Mouse (Mus musculus) cerebellum, adult 2 months (tissue): ENCODE results near the gene Cracr2a. TPM values are rescaled to one million over a fixed set of nuclear protein-coding genes. Genes with fewer than 3 reads are reported as not detected.
"Not testable (repeated sequence)": the region's sequence is repeated elsewhere in the genome, so short reads cannot be mapped to it uniquely, and the experiment has no call there.

ENCODE experiments used
- DNase-seq, 2 experiments: peaks; one replicate each; pipeline ENCODE4 v3.0.0; 2021
- H3K27ac ChIP-seq: fragments of 200-500 bp; 2 replicates; pipeline ENCODE4 v1.5.1; 2012; ENCODE audit warnings: low read length, control low read depth, inconsistent platforms; ENCODE audit not compliant: insufficient read depth
- H3K27me3 ChIP-seq: fragments of 200-500 bp; 2 replicates; pipeline ENCODE4 v1.6.1; 2012; ENCODE audit warnings: inconsistent platforms, mild to moderate bottlenecking, low read length, moderate library complexity; ENCODE audit not compliant: control insufficient read depth, insufficient read depth
- H3K4me1 ChIP-seq: fragments of 200-500 bp; 2 replicates; pipeline ENCODE4 v1.6.1; 2011; ENCODE audit warnings: low read length; ENCODE audit not compliant: control insufficient read depth, insufficient read depth
- H3K4me3 ChIP-seq: fragments of 200-500 bp; replicated peaks from 2 replicates; pipeline ENCODE3; 2011; ENCODE audit warnings: mild to moderate bottlenecking, low read depth, low read length, control low read depth; ENCODE audit not compliant: insufficient read depth
- CTCF ChIP-seq: fragments of 200-500 bp; IDR thresholded peaks from 2 replicates; pipeline ENCODE4 v1.5.1; 2011; ENCODE audit warnings: low read depth, mild to moderate bottlenecking, control low read depth, low read length, moderate library complexity, borderline replicate concordance; ENCODE audit not compliant: insufficient read depth
- POLR2A ChIP-seq: fragments of 200-500 bp; IDR thresholded peaks from 2 replicates; pipeline ENCODE4 v1.6.1; 2011; ENCODE audit warnings: low read length, control low read depth, borderline replicate concordance; ENCODE audit not compliant: insufficient read depth
- WGBS: fragments of 180-500 bp; shearing (Covaris S2); methylation state at CpG from one replicate; pipeline ENCODE4 v1.1.7; 2018; 5-methylcytosine and 5-hydroxymethylcytosine counted together
- polyA plus RNA-seq: library from polyadenylated mRNA; depleted of rRNA; stranded (reverse); fragments of >200 nt; gene quantifications from 2 replicates; pipeline ENCODE4 v1.2.3, GENCODE M21; 2012; rRNA removed

Gene Cracr2a
- 0.62 and 0.63 TPM in 2 replicates for polyA plus RNA-seq

GRCm38 (mm10) chr6:127561231-127562020 is at the start of gene Cracr2a:
Gene Cracr2a (plus strand): TSS chr6:127561338.
- WGBS, result under 1% methylated on average over 22 of the region's 22 CpGs
- H3K27me3 ChIP-seq, result no peaks in the 10 kb centered on the region
- H3K4me3 ChIP-seq, result no peak within 1 kb of the TSS
- TF ChIP-seq CTCF (peak; percentile 66; the same call in 1 of the 2 replicates), POLR2A (no peak)
- no peaks in the 10 kb centered on the region for H3K4me1 ChIP-seq
- peak; percentile 33 to 47 for DNase-seq
- H3K27ac ChIP-seq, result no peak within 1 kb of the TSS

- H3K4me1 ChIP-seq, H3K27ac ChIP-seq, DNase-seq, H3K4me3 ChIP-seq, H3K27me3 ChIP-seq: not testable (repeated sequence)
- 92% methylated on average over 7 of the region's 12 CpGs for WGBS
Measured at GRCm38 (mm10) chr6:127513776-127514175, 47.4 kb upstream of the Cracr2a start.

GRCm38 (mm10) chr6:127521176-127521575 is 40.0 kb upstream of the Cracr2a start:
- Histone ChIP-seq H3K4me1 (no peaks in the 10 kb centered on the region), H3K27me3 (no peaks in the 10 kb centered on the region), H3K4me3 (no peak overlapping the region), H3K27ac (no peak overlapping the region)
- WGBS, result 35% methylated on average over 8 of the region's 8 CpGs
- no peak for DNase-seq
- no peak for TF ChIP-seq CTCF
- no peak for TF ChIP-seq POLR2A

GRCm38 (mm10) chr6:127522326-127522725 is 38.8 kb upstream of the Cracr2a start:
- 70% methylated on average over 9 of the region's 9 CpGs for WGBS
- Histone ChIP-seq H3K4me3 (no peak overlapping the region), H3K4me1 (no peaks in the 10 kb centered on the region), H3K27ac (no peak overlapping the region), H3K27me3 (no peaks in the 10 kb centered on the region)
- no peak for DNase-seq
- TF ChIP-seq CTCF, result no peak
- no peak for TF ChIP-seq POLR2A

- DNase-seq, result peak in 1 of 2 experiments; percentile 18
- TF ChIP-seq CTCF, result peak; percentile 51; the same call in 1 of the 2 replicates
- no peak for TF ChIP-seq POLR2A
- 31% methylated on average over 8 of the region's 8 CpGs for WGBS
- no peak overlapping the region for H3K4me3 ChIP-seq
- peaks cover 2% of the 10 kb centered on the region; the same call in 1 of the 2 replicates for H3K4me1 ChIP-seq
- no peak overlapping the region for H3K27ac ChIP-seq
- H3K27me3 ChIP-seq, result no peaks in the 10 kb centered on the region
Measured at GRCm38 (mm10) chr6:127524442-127524841, 36.7 kb upstream of the Cracr2a start.

GRCm38 (mm10) chr6:127528625-127529024 is 32.5 kb upstream of the Cracr2a start:
- H3K4me1 ChIP-seq, result peaks cover 5% of the 10 kb centered on the region; the same call in 1 of the 2 replicates
- no peak overlapping the region for H3K27ac ChIP-seq
- H3K4me3 ChIP-seq, result no peak overlapping the region
- H3K27me3 ChIP-seq, result no peaks in the 10 kb centered on the region
- no peak for DNase-seq
- TF ChIP-seq CTCF (no peak), POLR2A (no peak)
- WGBS, result 67% methylated on average over 7 of the region's 7 CpGs

- no peak overlapping the region for H3K4me3 ChIP-seq
- peaks cover 5% of the 10 kb centered on the region; the same call in 1 of the 2 replicates for H3K4me1 ChIP-seq
- 47% methylated on average over 2 of the region's 2 CpGs for WGBS
- no peak overlapping the region for H3K27ac ChIP-seq
- no peak for TF ChIP-seq CTCF
- no peak for TF ChIP-seq POLR2A
- no peaks in the 10 kb centered on the region for H3K27me3 ChIP-seq
- DNase-seq, result peak; percentile 89 to 92
Measured at GRCm38 (mm10) chr6:127529451-127529850, 31.7 kb upstream of the Cracr2a start.

GRCm38 (mm10) chr6:127530206-127530605 is 30.9 kb upstream of the Cracr2a start:
- no peak for DNase-seq
- H3K27me3 ChIP-seq, result no peaks in the 10 kb centered on the region
- WGBS, result 67% methylated on average over 3 of the region's 3 CpGs
- TF ChIP-seq CTCF (no peak), POLR2A (no peak)
- H3K4me3 ChIP-seq, result no peak overlapping the region
- H3K4me1 ChIP-seq, result peaks cover 5% of the 10 kb centered on the region; the same call in 1 of the 2 replicates
- H3K27ac ChIP-seq, result no peak overlapping the region
